Mouse (Mus musculus) neural tube, embryonic 13.5 days (tissue): ENCODE results near the gene Olfr824. TPM values are rescaled to one million over a fixed set of nuclear protein-coding genes. Genes with fewer than 3 reads are reported as not detected.
"Not testable (repeated sequence)": the region's sequence is repeated elsewhere in the genome, so short reads cannot be mapped to it uniquely, and the experiment has no call there.

Experiments used
- ATAC-seq: fragments of 200-750 bp; cut with Nextera tagmentation; 2 replicates; pipeline ENCODE4 v1.8.0; 2017; ENCODE audit warnings: low read depth, mild to moderate bottlenecking, moderate TSS enrichment, moderate library complexity
- H3K27ac ChIP-seq: fragments of 300-500 bp; sonication (generic); replicated peaks from 2 replicates; pipeline ENCODE4 v1.5.1; 2015; ENCODE audit warnings: moderate library complexity, mild to moderate bottlenecking, inconsistent platforms
- H3K27me3 ChIP-seq: fragments of 300-500 bp; sonication (generic); 2 replicates; pipeline ENCODE4 v1.6.1; 2015; ENCODE audit warnings: mild to moderate bottlenecking, inconsistent platforms
- H3K36me3 ChIP-seq: fragments of 300-500 bp; sonication (generic); 2 replicates; pipeline ENCODE4 v1.6.1; 2015; ENCODE audit warnings: mild to moderate bottlenecking, inconsistent platforms
- H3K4me1 ChIP-seq: fragments of 300-500 bp; sonication (generic); replicated peaks from 2 replicates; pipeline ENCODE4 v1.6.1; 2015; ENCODE audit warnings: inconsistent platforms
- H3K4me2 ChIP-seq: fragments of 300-500 bp; sonication (generic); 2 replicates; pipeline ENCODE4 v1.6.1; 2015; ENCODE audit warnings: inconsistent platforms, mild to moderate bottlenecking, moderate library complexity
- H3K4me3 ChIP-seq: fragments of 300-500 bp; sonication (generic); 2 replicates; pipeline ENCODE4 v1.5.1; 2015; ENCODE audit warnings: mild to moderate bottlenecking, inconsistent platforms
- H3K9ac ChIP-seq: fragments of 300-500 bp; sonication (generic); 2 replicates; pipeline ENCODE4 v1.6.1; 2015; ENCODE audit warnings: moderate library complexity, mild to moderate bottlenecking, inconsistent platforms
- H3K9me3 ChIP-seq: fragments of 300-500 bp; sonication (generic); 2 replicates; pipeline ENCODE4 v1.6.1; 2016; ENCODE audit warnings: inconsistent platforms
- WGBS: fragments of 180-500 bp; shearing (Covaris S2); methylation state at CpG from one replicate; pipeline ENCODE4 v1.1.7; 2015; 5-methylcytosine and 5-hydroxymethylcytosine counted together
- polyA plus RNA-seq: library from polyadenylated mRNA; unstranded; fragments of >200 nt; fragmentation: Nextera tagmentation; extraction: Ambion mirVana; gene quantifications from 2 replicates; pipeline ENCODE4 v1.2.1, GENCODE M21; 2015

Gene Olfr824
- polyA plus RNA-seq = not detected in 2 replicates

GRCm38 (mm10) chr10:130129900-130130299 lies at the start of gene Olfr824:
TSS of gene Olfr824 (minus strand) at chr10:130130000.
- not testable (repeated sequence) for H3K4me2 ChIP-seq

GRCm38 (mm10) chr10:130166666-130167065 lies 36.9 kb upstream of the Olfr824 start, which contains the start of gene Olfr825:
TSS of gene Olfr825 (minus strand) at chr10:130166766.
- Histone ChIP-seq H3K4me3 (no peak within 1 kb of the TSS), H3K27ac (no peak within 1 kb of the TSS)
- no peak for ATAC-seq

More at GRCm38 (mm10) chr10:130129900-130130299, at the start of gene Olfr824:
- not testable (repeated sequence) for ATAC-seq, H3K9ac ChIP-seq, H3K27ac ChIP-seq, H3K9me3 ChIP-seq, H3K4me1 ChIP-seq, H3K4me3 ChIP-seq, H3K27me3 ChIP-seq, H3K36me3 ChIP-seq

GRCm38 (mm10) chr10:130165196-130165595 lies 35.4 kb upstream of the Olfr824 start:
- H3K27me3 ChIP-seq = no peaks in the 10 kb centered on the region
- no peaks in the 10 kb centered on the region for H3K36me3 ChIP-seq
- H3K9ac ChIP-seq = no peak overlapping the region
- no peaks in the 10 kb centered on the region for H3K9me3 ChIP-seq
- no peak overlapping the region for H3K27ac ChIP-seq
- no peaks in the 10 kb centered on the region for H3K4me1 ChIP-seq
- no peak overlapping the region for H3K4me3 ChIP-seq
- H3K4me2 ChIP-seq = no peak overlapping the region
- no peak for ATAC-seq

More at GRCm38 (mm10) chr10:130166666-130167065, 36.9 kb upstream of the Olfr824 start, which contains the start of gene Olfr825:
- Histone ChIP-seq H3K9me3 (no peaks in the 10 kb centered on the region), H3K9ac (no peak within 1 kb of the TSS), H3K36me3 (no peaks in the 10 kb centered on the region), H3K27me3 (no peaks in the 10 kb centered on the region), H3K4me2 (no peak within 1 kb of the TSS), H3K4me1 (no peaks in the 10 kb centered on the region)

- Histone ChIP-seq H3K9me3 (no peaks in the 10 kb centered on the region), H3K4me3 (no peak overlapping the region), H3K27me3 (no peaks in the 10 kb centered on the region), H3K4me1 (no peaks in the 10 kb centered on the region), H3K27ac (no peak overlapping the region), H3K9ac (no peak overlapping the region), H3K36me3 (no peaks in the 10 kb centered on the region), H3K4me2 (no peak overlapping the region)
- no peak for ATAC-seq
- WGBS = 91% methylated on average over 5 of the region's 5 CpGs
These were observed 14.3 kb upstream of the Olfr824 start for GRCm38 (mm10) chr10:130144121-130144520.

GRCm38 (mm10) chr10:130142481-130142880 lies 12.7 kb upstream of the Olfr824 start:
- H3K4me3 ChIP-seq, H3K9ac ChIP-seq, H3K4me2 ChIP-seq, H3K9me3 ChIP-seq, H3K27ac ChIP-seq, H3K4me1 ChIP-seq, H3K27me3 ChIP-seq, H3K36me3 ChIP-seq, ATAC-seq: not testable (repeated sequence)
- WGBS = 85% methylated on average over 5 of the region's 5 CpGs

- Histone ChIP-seq H3K4me1 (no peaks in the 10 kb centered on the region), H3K9ac (no peak overlapping the region), H3K4me2 (no peak overlapping the region), H3K27ac (no peak overlapping the region), H3K36me3 (no peaks in the 10 kb centered on the region), H3K4me3 (no peak overlapping the region), H3K9me3 (no peaks in the 10 kb centered on the region), H3K27me3 (no peaks in the 10 kb centered on the region)
- ATAC-seq = no peak
These were observed 5.0 kb upstream of the Olfr824 start for GRCm38 (mm10) chr10:130134811-130135210.

- 60% methylated on average over 3 of the region's 3 CpGs for WGBS
These were observed 13.8 kb downstream of the Olfr824 start for GRCm38 (mm10) chr10:130116045-130116444.

GRCm38 (mm10) chr10:130115283-130115682 lies 14.5 kb downstream of the Olfr824 start, which contains the start of gene Olfr823:
TSS of gene Olfr823 (minus strand) at chr10:130115383.
- H3K27ac ChIP-seq, H3K36me3 ChIP-seq, H3K9ac ChIP-seq, ATAC-seq, H3K9me3 ChIP-seq, H3K4me1 ChIP-seq, H3K4me2 ChIP-seq, H3K4me3 ChIP-seq, H3K27me3 ChIP-seq: not testable (repeated sequence)
- 91% methylated on average over 1 of the region's 1 CpGs for WGBS

More at GRCm38 (mm10) chr10:130116045-130116444, 13.8 kb downstream of the Olfr824 start:
- H3K27ac ChIP-seq, H3K4me3 ChIP-seq, H3K27me3 ChIP-seq, H3K9me3 ChIP-seq, H3K36me3 ChIP-seq, H3K4me2 ChIP-seq, ATAC-seq, H3K4me1 ChIP-seq, H3K9ac ChIP-seq: not testable (repeated sequence)

GRCm38 (mm10) chr10:130096104-130096503 lies 33.7 kb downstream of the Olfr824 start:
- no peaks in the 10 kb centered on the region for H3K9me3 ChIP-seq
- H3K4me3 ChIP-seq = no peak overlapping the region
- H3K4me2 ChIP-seq = no peak overlapping the region
- no peak overlapping the region for H3K27ac ChIP-seq
- no peaks in the 10 kb centered on the region for H3K36me3 ChIP-seq
- no peak overlapping the region for H3K9ac ChIP-seq
- ATAC-seq = no peak
- H3K4me1 ChIP-seq = no peaks in the 10 kb centered on the region
- H3K27me3 ChIP-seq = no peaks in the 10 kb centered on the region

GRCm38 (mm10) chr10:130092838-130093440 lies 36.9 kb downstream of the Olfr824 start:
- Histone ChIP-seq H3K9ac (no peak overlapping the region), H3K4me1 (no peaks in the 10 kb centered on the region), H3K27me3 (no peaks in the 10 kb centered on the region), H3K27ac (no peak overlapping the region), H3K36me3 (no peaks in the 10 kb centered on the region), H3K9me3 (no peaks in the 10 kb centered on the region), H3K4me3 (no peak overlapping the region), H3K4me2 (no peak overlapping the region)
- 22% methylated on average over 5 of the region's 5 CpGs for WGBS
- ATAC-seq = peak; percentile 67; the same call in 1 of the 2 replicates

Other genes with a start within 250 kb of the Olfr824 start
- not detected in 2 replicates for gene Olfr815, start 224.1 kb downstream of the Olfr824 start, polyA plus RNA-seq
- not detected in 2 replicates for gene Olfr816, start 214.4 kb downstream of the Olfr824 start, polyA plus RNA-seq
- gene Olfr818, start 180.9 kb downstream of the Olfr824 start, polyA plus RNA-seq = not detected in 2 replicates
- gene Olfr819, start 162.7 kb downstream of the Olfr824 start, polyA plus RNA-seq = not detected in 2 replicates
- gene Olfr247, start 153.9 kb downstream of the Olfr824 start, polyA plus RNA-seq = not detected in 2 replicates
- gene Gm10310, start 144.9 kb downstream of the Olfr824 start, polyA plus RNA-seq = not detected in 2 replicates
- not detected in 2 replicates for gene Olfr820, start 117.4 kb downstream of the Olfr824 start, polyA plus RNA-seq
- gene Olfr821, start 99.7 kb downstream of the Olfr824 start, polyA plus RNA-seq = not detected in 2 replicates
- not detected in 2 replicates for gene Olfr822, start 58.8 kb downstream of the Olfr824 start, polyA plus RNA-seq
- not detected in 2 replicates for gene Olfr823, start 14.6 kb downstream of the Olfr824 start, polyA plus RNA-seq
- gene Olfr825, start 36.8 kb upstream of the Olfr824 start, polyA plus RNA-seq = not detected in 2 replicates
- not detected in 2 replicates for gene Olfr826, start 54.2 kb upstream of the Olfr824 start, polyA plus RNA-seq
- gene Olfr827, start 84.4 kb upstream of the Olfr824 start, polyA plus RNA-seq = not detected in 2 replicates
- gene Neurod4, start 150.2 kb upstream of the Olfr824 start, polyA plus RNA-seq = 5.4 and 6.1 TPM in 2 replicates
- not detected in 2 replicates for gene Tespa1, start 192.9 kb upstream of the Olfr824 start, polyA plus RNA-seq